Mouse (Mus musculus) ovary, adult 10 weeks (tissue): ENCODE data around the gene Ripk3. TPM values are rescaled to one million over a fixed set of nuclear protein-coding genes. Genes with fewer than 3 reads are reported as not detected.

Source experiments
- polyA plus RNA-seq: library from polyadenylated mRNA; stranded (reverse); fragments of 350-450 nt; fragmentation: Illumina TruSeq; extraction: RNeasy Lipid Tissue Mini Kit (QIAGEN cat#74804); gene quantifications from one replicate; pipeline ENCODE4 v1.2.3, GENCODE M21; 2014

Gene Ripk3
- polyA plus RNA-seq: not detected

GRCm38 (mm10) chr14:55788256-55789050 is at the start of gene Ripk3:
Gene Ripk3, minus strand, starts transcription at chr14:55788865.

GRCm38 (mm10) chr14:55822991-55823762 is 34.5 kb upstream of the Ripk3 start, which contains the start of gene Nfatc4:
Gene Nfatc4, plus strand, starts transcription at chr14:55823144.

GRCm38 (mm10) chr14:55783958-55784235 is 4.8 kb downstream of the Ripk3 start, which contains the start of gene Adcy4:
Gene Adcy4, minus strand, starts transcription at chr14:55784095.

GRCm38 (mm10) chr14:55765696-55766095 is 23.0 kb downstream of the Ripk3 start, which contains the start of gene Ltb4r1:
Gene Ltb4r1, plus strand, starts transcription at chr14:55765962.

GRCm38 (mm10) chr14:55761163-55761562 is 27.5 kb downstream of the Ripk3 start, which contains the start of gene Ltb4r2:
Gene Ltb4r2, plus strand, starts transcription at chr14:55761428.

GRCm38 (mm10) chr14:55758363-55758784 is 30.3 kb downstream of the Ripk3 start, which contains the start of gene Cideb:
Gene Cideb, minus strand, starts transcription at chr14:55758458.

GRCm38 (mm10) chr14:55745180-55745860 is 43.3 kb downstream of the Ripk3 start, which contains the start of the genes Dhrs1 and Nop9:
Gene Dhrs1, minus strand, starts transcription at chr14:55745690.
Gene Nop9, plus strand, starts transcription at chr14:55745693.

Other genes with a start within 250 kb of the Ripk3 start
- gene Pck2, start 248.6 kb downstream of the Ripk3 start, polyA plus RNA-seq: 10.0 TPM
- 8.8 TPM for gene Dcaf11, start 228.9 kb downstream of the Ripk3 start, polyA plus RNA-seq
- gene A730061H03Rik, start 228.5 kb downstream of the Ripk3 start, polyA plus RNA-seq: not detected
- gene Fitm1, start 213.2 kb downstream of the Ripk3 start, polyA plus RNA-seq: not detected
- gene Psme1, start 210.7 kb downstream of the Ripk3 start, polyA plus RNA-seq: 115 TPM
- 2.7 TPM for gene Emc9, start 203.6 kb downstream of the Ripk3 start, polyA plus RNA-seq
- 87.7 TPM for gene Psme2, start 197.8 kb downstream of the Ripk3 start, polyA plus RNA-seq
- 2.5 TPM for gene Rnf31, start 197.2 kb downstream of the Ripk3 start, polyA plus RNA-seq
- gene Irf9, start 185.3 kb downstream of the Ripk3 start, polyA plus RNA-seq: 37.8 TPM
- 0.77 TPM for gene Rec8, start 170.8 kb downstream of the Ripk3 start, polyA plus RNA-seq
- gene Ipo4, start 152.9 kb downstream of the Ripk3 start, polyA plus RNA-seq: 11.5 TPM
- 0.60 TPM for gene Gm49378, start 151.0 kb downstream of the Ripk3 start, polyA plus RNA-seq
- 44.3 TPM for gene Tm9sf1, start 145.1 kb downstream of the Ripk3 start, polyA plus RNA-seq
- not detected for gene Tssk4, start 138.7 kb downstream of the Ripk3 start, polyA plus RNA-seq
- gene Mdp1, start 128.4 kb downstream of the Ripk3 start, polyA plus RNA-seq: 13.6 TPM
- 28.1 TPM for gene Gmpr2, start 116.9 kb downstream of the Ripk3 start, polyA plus RNA-seq
- 46.6 TPM for gene Nedd8, start 116.7 kb downstream of the Ripk3 start, polyA plus RNA-seq
- gene Tinf2, start 107.0 kb downstream of the Ripk3 start, polyA plus RNA-seq: 11.2 TPM
- gene Tgm1, start 74.9 kb downstream of the Ripk3 start, polyA plus RNA-seq: not detected
- gene Rabggta, start 66.6 kb downstream of the Ripk3 start, polyA plus RNA-seq: 0.40 TPM
- gene Dhrs1, start 43.2 kb downstream of the Ripk3 start, polyA plus RNA-seq: 8.2 TPM
- gene Nop9, start 43.2 kb downstream of the Ripk3 start, polyA plus RNA-seq: 6.1 TPM
- not detected for gene Cideb, start 30.4 kb downstream of the Ripk3 start, polyA plus RNA-seq
- gene Ltb4r2, start 27.4 kb downstream of the Ripk3 start, polyA plus RNA-seq: not detected
- gene Ltb4r1, start 22.9 kb downstream of the Ripk3 start, polyA plus RNA-seq: not detected
- gene Adcy4, start 4.8 kb downstream of the Ripk3 start, polyA plus RNA-seq: not detected
- 3.0 TPM for gene Nfatc4, start 34.3 kb upstream of the Ripk3 start, polyA plus RNA-seq
- gene Nynrin, start 65.1 kb upstream of the Ripk3 start, polyA plus RNA-seq: 1.1 TPM
- 0.14 TPM for gene Cbln3, start 95.5 kb upstream of the Ripk3 start, polyA plus RNA-seq
- 13.0 TPM for gene Khnyn, start 96.1 kb upstream of the Ripk3 start, polyA plus RNA-seq
- gene Sdr39u1, start 111.4 kb upstream of the Ripk3 start, polyA plus RNA-seq: 8.0 TPM
- 2.9 TPM for gene Cma1, start 155.8 kb upstream of the Ripk3 start, polyA plus RNA-seq
- gene Cma2, start 162.1 kb upstream of the Ripk3 start, polyA plus RNA-seq: not detected
- not detected for gene Mcpt1, start 229.1 kb upstream of the Ripk3 start, polyA plus RNA-seq
- gene Mcpt9, start 241.6 kb upstream of the Ripk3 start, polyA plus RNA-seq: not detected